Mouse (Mus musculus) G1E (cell line): ENCODE results near the gene Tnfsf8.

Experiments used
- CTCF ChIP-seq: IDR thresholded peaks from 2 replicates; pipeline ENCODE4 v1.5.1; 2012; ENCODE audit warnings: low read depth, low read length, inconsistent platforms, mixed read lengths
- GATA1 ChIP-seq: IDR thresholded peaks from 2 replicates; pipeline ENCODE4 v1.6.1; 2012; ENCODE audit warnings: borderline replicate concordance, low read length, inconsistent platforms, mixed read lengths

DNA sequence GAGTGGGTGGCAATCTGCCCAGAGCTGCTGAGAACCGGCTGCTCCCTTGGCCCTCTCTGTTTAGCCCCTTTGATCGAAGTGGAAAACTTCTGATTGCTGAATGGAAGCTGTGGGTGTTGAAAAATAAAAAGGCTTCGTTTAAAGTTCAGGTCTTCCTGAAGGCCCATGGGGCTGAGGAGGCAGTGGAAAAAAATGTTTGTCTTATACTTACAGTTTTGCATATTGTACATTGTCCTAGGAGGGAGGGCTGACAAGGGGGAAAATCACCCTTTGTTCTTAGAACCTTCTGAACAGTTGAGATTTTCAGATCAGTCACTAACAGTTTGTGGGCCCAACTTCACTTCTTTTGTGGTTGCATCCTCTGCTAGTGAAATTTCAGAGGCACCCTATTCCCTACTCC is 1.8 kb upstream of the Tnfsf8 start:
- TF ChIP-seq CTCF (no peak), GATA1 (no peak)
